Mouse (Mus musculus): ENCODE results near the gene Efemp2.
A peak's percentile ranks its signal among the peaks of the same experiment; 100 is the strongest.

The Efemp2 gene

GRCm38 (mm10) chr19:5473720-5474119 lies at the start of gene Efemp2:
Gene Efemp2 (plus strand): TSS chr19:5473954.
- peak; percentile 90 for DNase-seq

- peak; percentile 85 for DNase-seq
Observed at GRCm38 (mm10) chr19:5424092-5424781, 49.5 kb upstream of the Efemp2 start.

- DNase-seq, result peak; percentile 99
Observed at GRCm38 (mm10) chr19:5424782-5425741, 48.7 kb upstream of the Efemp2 start, which contains the start of the genes Drap1 and AI837181. Gene Drap1 (minus strand): TSS chr19:5424979. Gene AI837181 (plus strand): TSS chr19:5425144.

- no peak for DNase-seq
Observed at GRCm38 (mm10) chr19:5425906-5426565, 47.7 kb upstream of the Efemp2 start.

GRCm38 (mm10) chr19:5426640-5427290 lies 47.0 kb upstream of the Efemp2 start:
- DNase-seq, result no peak

GRCm38 (mm10) chr19:5428083-5428482 lies 45.7 kb upstream of the Efemp2 start:
- peak; percentile 50 for DNase-seq

GRCm38 (mm10) chr19:5429219-5429618 lies 44.5 kb upstream of the Efemp2 start:
- no peak for DNase-seq

GRCm38 (mm10) chr19:5429806-5430205 lies 43.9 kb upstream of the Efemp2 start:
- DNase-seq, result no peak

GRCm38 (mm10) chr19:5430408-5430807 lies 43.3 kb upstream of the Efemp2 start:
- DNase-seq, result no peak

GRCm38 (mm10) chr19:5431911-5432464 lies 41.8 kb upstream of the Efemp2 start:
- DNase-seq, result no peak

- peak; percentile 66 for DNase-seq
Observed at GRCm38 (mm10) chr19:5432992-5433852, 40.5 kb upstream of the Efemp2 start.

- DNase-seq, result no peak
Observed at GRCm38 (mm10) chr19:5433951-5434350, 39.8 kb upstream of the Efemp2 start.

GRCm38 (mm10) chr19:5444371-5444908 lies 29.3 kb upstream of the Efemp2 start:
- DNase-seq, result no peak

GRCm38 (mm10) chr19:5444954-5445353 lies 28.8 kb upstream of the Efemp2 start:
- DNase-seq, result no peak

- DNase-seq, result no peak
Observed at GRCm38 (mm10) chr19:5445747-5446146, 28.0 kb upstream of the Efemp2 start.

- peak; percentile 71 for DNase-seq
Observed at GRCm38 (mm10) chr19:5447515-5448353, 26.0 kb upstream of the Efemp2 start, which contains the start of gene Fosl1. Gene Fosl1 (plus strand): TSS chr19:5447547.

- DNase-seq, result peak; percentile 37
Observed at GRCm38 (mm10) chr19:5448354-5449150, 25.2 kb upstream of the Efemp2 start.

- no peak for DNase-seq
Observed at GRCm38 (mm10) chr19:5449673-5450072, 24.1 kb upstream of the Efemp2 start.

- no peak for DNase-seq
Observed at GRCm38 (mm10) chr19:5451766-5452165, 22.0 kb upstream of the Efemp2 start.

Measured in embryo, embryonic 11 days (tissue).